10 mouse cellular contexts compared by ENCODE assay signal in genomic region chr5:66112059-66112458, GRCm38 (mm10).
DNase-seq lines count a peak whose midpoint lies in the region; ATAC-seq and TF ChIP-seq lines count a peak whose summit lies in the region.
"Had no signal": no experiment of that assay in that cellular context is flagged by ENCODE, and none has a peak within 500 bp of the region (broad histone marks: within the 10 kb centered on the region; RNA-seq: fewer than 3 reads in every experiment).

No protein-coding gene starts in this region.

- H3K9ac ChIP-seq in heart, adult 2 months (ENCODE audit: low read depth, low read length), result no peak overlapping the region
- no peak overlapping the region for H3K9ac ChIP-seq in intestine, postnatal 0 days (ENCODE audit: low read depth, low read length)
- H3K9ac ChIP-seq in lung, embryonic 16.5 days (ENCODE audit: low read length), result no peak overlapping the region
- H3K9ac ChIP-seq in forebrain, postnatal 0 days, result no peak overlapping the region
- H3K9ac ChIP-seq: embryonic facial prominence, embryonic 12.5 days had no signal

- no peaks in the 10 kb centered on the region for H3K79me2 ChIP-seq in heart, adult 2 months (replicated peaks; ENCODE audit: control insufficient read depth, insufficient read depth, low read length)

- H3K4me3 ChIP-seq in heart, adult 2 months, result no peak overlapping the region
- H3K4me3 ChIP-seq in heart, embryonic 10.5 days, result no peak overlapping the region
- H3K4me3 ChIP-seq in brown adipose tissue, adult 24 weeks (ENCODE audit: insufficient read depth, low read depth, low read length), result no peak overlapping the region
- H3K4me3 ChIP-seq in intestine, postnatal 0 days (ENCODE audit: low read depth, low read length), result no peak overlapping the region
- H3K4me3 ChIP-seq in lung, embryonic 16.5 days (ENCODE audit: low read length), result no peak overlapping the region
- no peak overlapping the region for H3K4me3 ChIP-seq in forebrain, postnatal 0 days (ENCODE audit: low read depth, low read length)
- H3K4me3 ChIP-seq: embryonic facial prominence, embryonic 12.5 days; megakaryocyte, embryonic 14.5 days had no signal

- no peak for TF ChIP-seq CTCF in heart, adult 2 months (IDR thresholded peaks at IDR 0.05)
- TF ChIP-seq CTCF in intestine, postnatal 0 days (IDR thresholded peaks at IDR 0.05; ENCODE audit: low read depth), result no peak
- TF ChIP-seq CTCF in forebrain, postnatal 0 days (IDR thresholded peaks at IDR 0.05; ENCODE audit: low read depth), result no peak

- no peaks in the 10 kb centered on the region for H3K9me3 ChIP-seq in heart, embryonic 10.5 days
- no peaks in the 10 kb centered on the region for H3K9me3 ChIP-seq in intestine, postnatal 0 days (ENCODE audit: control insufficient read depth)
- H3K9me3 ChIP-seq in lung, embryonic 16.5 days (ENCODE audit: control insufficient read depth, low read length), result no peaks in the 10 kb centered on the region
- H3K9me3 ChIP-seq in forebrain, postnatal 0 days (ENCODE audit: low read length), result no peaks in the 10 kb centered on the region
- H3K9me3 ChIP-seq: embryonic facial prominence, embryonic 12.5 days; megakaryocyte, embryonic 14.5 days had no signal

- no peak for TF ChIP-seq EP300 in heart, adult 2 months (IDR thresholded peaks at IDR 0.05; ENCODE audit: insufficient read depth, low read depth, low read length)

- DNase-seq in heart, adult 2 months, result peak; percentile 39 to 73
- DNase-seq in heart, embryonic 10.5 days (ENCODE audit: low spot score), result no peak
- no peak for DNase-seq in c-Kit-positive CD71-positive TER-119-positive erythroid progenitor cells, embryonic 14.5 days (ENCODE audit: low spot score)
- DNase-seq in MN1 (ENCODE audit: low spot score), result no peak
- no peak for DNase-seq in forebrain, postnatal 0 days

- 32% methylated on average over 8 of the region's 8 CpGs for WGBS in heart, adult 2 months
- WGBS in heart, embryonic 10.5 days, result 64% methylated on average over 8 of the region's 8 CpGs
- WGBS in intestine, postnatal 0 days, result 27% methylated on average over 8 of the region's 8 CpGs
- 50% methylated on average over 8 of the region's 8 CpGs for WGBS in lung, embryonic 16.5 days
- WGBS in forebrain, postnatal 0 days, result 77% methylated on average over 8 of the region's 8 CpGs

- H3K27ac ChIP-seq in heart, adult 2 months, result no peak overlapping the region
- no peak overlapping the region for H3K27ac ChIP-seq in heart, embryonic 10.5 days
- peak overlapping the region; percentile 67 for H3K27ac ChIP-seq in brown adipose tissue, adult 24 weeks (replicated peaks; ENCODE audit: low read depth, low read length)
- peak overlapping the region; percentile 24; the same call in 1 of the 2 replicates for H3K27ac ChIP-seq in intestine, postnatal 0 days (ENCODE audit: low read depth, low read length)
- H3K27ac ChIP-seq in lung, embryonic 16.5 days (ENCODE audit: low read length), result peak overlapping the region; percentile 37
- no peak overlapping the region for H3K27ac ChIP-seq in forebrain, postnatal 0 days (ENCODE audit: low read depth, low read length)
- H3K27ac ChIP-seq: embryonic facial prominence, embryonic 12.5 days had no signal

- intact Hi-C loops in heart, adult 2 months (cut with DNase I), result no loop called here

- no peaks in the 10 kb centered on the region for H3K4me1 ChIP-seq in heart, adult 2 months (ENCODE audit: control insufficient read depth, insufficient read depth, low read length)
- H3K4me1 ChIP-seq in heart, embryonic 10.5 days, result no peaks in the 10 kb centered on the region
- peaks cover 8% of the 10 kb centered on the region for H3K4me1 ChIP-seq in brown adipose tissue, adult 24 weeks (ENCODE audit: control insufficient read depth, insufficient read depth, insufficient read length, low read length)
- peaks cover 6% of the 10 kb centered on the region for H3K4me1 ChIP-seq in intestine, postnatal 0 days (replicated peaks; ENCODE audit: control insufficient read depth, insufficient read depth, low read length)
- 0 out of 2 replicates have a peak, but pooled peaks cover 6% of the 10 kb centered on the region for H3K4me1 ChIP-seq in lung, embryonic 16.5 days (replicated peaks; ENCODE audit: control insufficient read depth, insufficient read depth, low read length)
- H3K4me1 ChIP-seq in forebrain, postnatal 0 days (ENCODE audit: insufficient read depth), result no peaks in the 10 kb centered on the region
- H3K4me1 ChIP-seq: embryonic facial prominence, embryonic 12.5 days had no signal

- TF ChIP-seq POLR2A in heart, adult 2 months (IDR thresholded peaks at IDR 0.05; ENCODE audit: insufficient read depth, low read depth, low read length), result no peak

- H3K4me2 ChIP-seq in intestine, postnatal 0 days (replicated peaks; ENCODE audit: low read depth), result no peak overlapping the region; the same call in 1 of the 2 replicates
- no peak overlapping the region; the same call in 1 of the 2 replicates for H3K4me2 ChIP-seq in lung, embryonic 16.5 days (ENCODE audit: low read depth, low read length)
- no peak overlapping the region for H3K4me2 ChIP-seq in forebrain, postnatal 0 days (ENCODE audit: low read depth)
- H3K4me2 ChIP-seq: embryonic facial prominence, embryonic 12.5 days had no signal

- H3K36me3 ChIP-seq in heart, adult 2 months (ENCODE audit: control insufficient read depth, insufficient read depth, low read length), result no peaks in the 10 kb centered on the region
- H3K36me3 ChIP-seq in heart, embryonic 10.5 days, result no peaks in the 10 kb centered on the region
- H3K36me3 ChIP-seq in intestine, postnatal 0 days (ENCODE audit: control insufficient read depth, insufficient read depth), result no peaks in the 10 kb centered on the region
- no peaks in the 10 kb centered on the region for H3K36me3 ChIP-seq in lung, embryonic 16.5 days (ENCODE audit: control insufficient read depth, insufficient read depth, low read length)
- H3K36me3 ChIP-seq in forebrain, postnatal 0 days (ENCODE audit: insufficient read depth), result no peaks in the 10 kb centered on the region
- H3K36me3 ChIP-seq: embryonic facial prominence, embryonic 12.5 days had no signal

- no peaks in the 10 kb centered on the region for H3K27me3 ChIP-seq in heart, adult 2 months (ENCODE audit: control insufficient read depth, insufficient read depth, low read length)
- H3K27me3 ChIP-seq in heart, embryonic 10.5 days (ENCODE audit: insufficient read depth, poor library complexity, severe bottlenecking), result no peaks in the 10 kb centered on the region
- H3K27me3 ChIP-seq in intestine, postnatal 0 days (replicated peaks; ENCODE audit: control insufficient read depth, insufficient read depth, low read length), result no peaks in the 10 kb centered on the region
- no peaks in the 10 kb centered on the region for H3K27me3 ChIP-seq in lung, embryonic 16.5 days (ENCODE audit: control insufficient read depth, insufficient read depth, low read depth, low read length)
- H3K27me3 ChIP-seq in forebrain, postnatal 0 days (ENCODE audit: insufficient read depth, low read length), result no peaks in the 10 kb centered on the region
- H3K27me3 ChIP-seq: embryonic facial prominence, embryonic 12.5 days had no signal

- peak; percentile 66 for ATAC-seq in intestine, postnatal 0 days
- peak; percentile 65 for ATAC-seq in lung, embryonic 16.5 days (ENCODE audit: low read depth)
- ATAC-seq in forebrain, postnatal 0 days, result no peak

Comparison
In these comparisons a context has a peak if more than half of its experiments do, and no peak if none do; other contexts are left out.
1. DNase-seq: peak in heart, adult 2 months (2 of 2); none in heart, embryonic 10.5 days (single experiment), c-Kit-positive CD71-positive TER-119-positive erythroid progenitor cells, embryonic 14.5 days (single experiment), MN1 (single experiment) and forebrain, postnatal 0 days (single experiment).
2. H3K27ac ChIP-seq: peak in brown adipose tissue, adult 24 weeks (single experiment), intestine, postnatal 0 days (single experiment) and lung, embryonic 16.5 days (single experiment); none in heart, adult 2 months (single experiment), heart, embryonic 10.5 days (single experiment) and forebrain, postnatal 0 days (single experiment).